Mouse (Mus musculus) thymus, adult 2 months (tissue): ENCODE results near the gene Stard5.

Experiments
- CTCF ChIP-seq: fragments of 200-500 bp; IDR thresholded peaks from 2 replicates; pipeline ENCODE4 v1.5.1; 2012; ENCODE audit warnings: mild to moderate bottlenecking, control low read depth, low read length, moderate library complexity, borderline replicate concordance; ENCODE audit not compliant: control insufficient read depth, poor library complexity, insufficient read depth; ENCODE audit errors: extremely low read depth
- POLR2A ChIP-seq: fragments of 200-500 bp; IDR thresholded peaks from 2 replicates; pipeline ENCODE4 v1.6.1; 2012; ENCODE audit warnings: mild to moderate bottlenecking, low read length, control low read depth, moderate library complexity; ENCODE audit not compliant: control insufficient read depth, poor library complexity, insufficient read depth; ENCODE audit errors: extremely low read depth

GRCm38 (mm10) chr7:83660273-83660691 lies 28.5 kb downstream of the Stard5 start:
- TF ChIP-seq CTCF (no peak), POLR2A (no peak)
